Mouse (Mus musculus) cerebellum, adult 9-11 months (tissue): ENCODE data around the gene Slc39a1.
"Not testable (repeated sequence)": the region's sequence is repeated elsewhere in the genome, so short reads cannot be mapped to it uniquely, and the experiment has no call there.

Source experiments
- DNase-seq: peaks from one replicate; pipeline ENCODE4 v3.0.0; 2022

The Slc39a1 gene

DNA sequence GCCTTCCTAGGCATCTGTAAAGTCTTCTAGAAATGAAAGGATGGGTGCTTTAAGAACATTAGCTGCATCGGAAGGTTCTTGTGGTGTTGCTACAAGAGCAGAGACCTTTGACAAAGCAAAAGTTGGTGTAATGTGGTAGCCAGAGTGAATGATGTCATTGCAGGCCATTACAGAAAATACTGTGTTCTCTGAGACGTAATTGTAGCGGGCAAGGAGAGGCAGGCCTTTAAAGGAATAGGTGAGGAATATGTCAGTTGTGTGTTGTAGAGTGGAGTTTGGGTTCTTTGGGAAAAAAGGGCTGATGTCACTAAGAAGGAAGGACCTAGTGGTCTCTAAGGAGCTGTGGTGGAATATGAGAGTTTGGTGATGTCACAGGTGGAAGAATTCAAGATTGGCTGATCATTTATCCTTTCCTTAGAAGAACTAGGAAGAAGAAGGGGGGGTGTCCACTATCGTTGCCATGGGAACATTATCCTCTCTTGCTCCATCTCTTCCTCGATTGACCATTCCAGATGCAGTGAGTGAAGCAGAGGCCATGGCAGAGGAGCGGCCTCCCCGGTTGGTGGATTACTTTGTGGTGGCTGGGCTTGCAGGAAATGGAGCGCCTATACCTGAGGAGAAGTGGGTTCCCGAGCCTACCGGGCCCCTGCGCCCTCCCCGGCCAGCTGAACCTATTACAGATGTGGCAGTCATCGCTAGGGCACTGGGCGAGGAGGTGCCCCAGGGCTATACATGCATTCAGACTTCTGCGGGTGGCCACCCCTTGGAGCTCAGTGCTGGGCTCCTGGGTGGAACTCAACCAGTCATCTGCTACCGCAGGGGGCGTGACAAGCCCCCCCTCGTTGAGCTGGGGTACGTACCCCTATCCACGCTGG lies 19.2 kb downstream of the Slc39a1 start:
- DNase-seq, result peak; percentile 60

DNA sequence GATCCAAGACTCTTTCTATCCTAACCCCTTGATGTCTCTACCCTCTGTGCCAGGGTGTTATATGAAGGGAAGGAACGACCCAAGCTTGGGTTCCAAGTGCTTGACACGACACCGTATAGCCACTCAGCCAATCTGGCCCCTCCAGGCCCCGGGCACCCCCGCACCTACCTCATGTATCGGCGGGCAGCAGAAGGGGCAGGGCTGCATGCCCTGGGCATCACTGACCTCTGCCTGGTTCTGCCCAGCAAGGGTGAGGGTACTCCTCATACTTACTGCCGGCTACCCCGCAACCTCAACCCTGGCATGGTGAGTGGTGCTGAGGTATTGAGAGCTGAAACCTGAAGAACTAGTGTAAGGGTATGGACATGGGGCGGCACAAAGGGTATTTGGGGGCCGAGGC lies 20.2 kb downstream of the Slc39a1 start:
- DNase-seq, result peak; percentile 27

DNA sequence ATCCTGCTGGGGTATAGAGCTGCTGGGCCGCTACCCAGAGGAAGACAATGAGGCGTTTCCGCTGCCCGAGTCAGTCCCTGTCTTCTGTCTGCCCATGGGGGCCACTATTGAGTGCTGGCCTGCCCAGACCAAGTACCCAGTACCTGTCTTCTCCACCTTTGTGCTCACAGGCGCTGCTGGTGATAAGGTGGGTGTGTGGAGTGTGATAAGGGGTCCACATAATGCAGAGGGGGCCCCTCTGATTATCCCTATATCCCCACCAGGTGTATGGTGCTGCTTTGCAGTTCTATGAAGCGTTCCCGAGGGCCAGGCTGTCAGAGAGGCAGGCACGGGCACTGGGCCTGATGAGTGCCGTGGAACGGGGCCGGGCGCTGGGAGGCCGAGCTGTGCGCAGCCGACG lies 21.0 kb downstream of the Slc39a1 start:
- DNase-seq, result peak; percentile 32

DNA sequence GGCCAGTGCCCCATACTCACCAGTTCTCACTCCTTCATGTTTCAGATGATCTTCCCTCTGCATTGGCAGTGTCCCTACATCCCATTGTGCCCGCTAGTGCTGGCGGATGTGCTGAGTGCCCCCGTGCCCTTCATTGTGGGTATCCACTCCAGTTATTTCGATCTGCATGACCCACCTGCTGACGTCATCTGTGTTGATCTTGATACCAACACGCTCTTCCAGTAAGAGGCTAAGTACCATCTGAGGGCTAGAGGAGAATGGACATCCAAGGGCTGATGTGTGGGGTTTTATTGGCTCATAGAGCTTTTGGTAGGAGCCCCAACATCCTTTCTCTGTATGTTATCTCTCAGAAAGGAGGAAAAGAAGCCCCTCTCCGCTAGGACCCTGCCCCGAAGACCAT lies 22.8 kb downstream of the Slc39a1 start:
- DNase-seq, result peak; percentile 28

DNA sequence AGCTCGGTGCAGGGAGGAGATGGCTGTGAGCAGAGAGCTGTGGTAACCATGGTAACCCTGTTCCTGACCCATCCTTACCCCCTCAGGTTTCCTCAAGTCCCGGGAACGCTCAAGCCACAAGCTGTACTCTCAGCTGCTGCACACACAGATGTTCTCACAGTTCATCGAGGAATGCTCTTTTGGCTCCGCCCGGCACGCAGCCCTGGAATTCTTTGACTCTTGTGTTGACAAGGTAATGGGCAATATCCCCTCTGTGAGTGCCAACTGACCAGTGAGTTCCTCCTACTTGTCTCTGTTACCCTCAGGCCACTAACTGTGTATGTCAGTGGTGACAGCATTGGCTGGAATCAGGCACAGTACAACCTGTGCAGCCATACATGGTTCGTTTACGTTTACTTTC lies 24.2 kb downstream of the Slc39a1 start:
- DNase-seq, result peak; percentile 18

DNA sequence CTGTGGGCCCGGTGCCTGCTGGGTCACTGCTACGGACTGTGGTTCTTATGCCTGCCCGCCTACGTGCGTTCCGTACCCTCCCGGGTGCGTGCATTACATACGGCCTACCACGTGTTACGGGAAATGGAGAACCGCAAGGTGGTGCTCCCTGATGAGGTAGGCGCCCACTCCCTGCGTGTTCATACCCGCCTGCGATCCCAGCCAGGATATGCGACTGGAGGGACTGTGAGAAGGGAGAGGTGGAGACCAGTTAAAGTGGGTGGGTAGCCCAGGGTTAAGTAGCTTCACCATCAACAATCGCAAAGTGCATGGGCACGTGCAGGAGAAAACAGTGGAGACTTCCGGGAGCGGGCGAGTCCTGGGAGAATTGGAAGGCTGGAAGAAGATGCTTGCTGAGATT lies 25.9 kb downstream of the Slc39a1 start:
- DNase-seq, result peak; percentile 40

DNA sequence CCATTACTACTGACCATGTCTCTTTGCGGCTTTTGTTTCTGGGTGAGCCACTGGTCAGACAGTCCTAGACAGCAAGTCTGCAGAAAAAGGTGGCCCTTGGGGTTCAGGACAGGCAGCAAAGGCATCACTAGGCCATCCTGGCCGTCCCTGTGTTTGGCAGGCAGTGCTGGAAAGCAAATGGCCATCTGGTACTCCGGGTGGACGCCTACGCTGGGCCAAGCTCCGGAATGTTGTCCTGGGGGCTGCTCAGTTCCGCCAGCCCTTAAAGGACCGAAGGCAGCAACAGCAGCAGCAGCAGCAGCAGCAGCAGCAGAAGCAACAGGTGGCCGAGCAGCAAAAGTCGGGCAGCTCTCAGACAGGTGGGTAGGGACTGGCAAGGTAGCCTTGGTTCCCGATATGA lies 27.3 kb downstream of the Slc39a1 start:
- peak; percentile 86 for DNase-seq

DNA sequence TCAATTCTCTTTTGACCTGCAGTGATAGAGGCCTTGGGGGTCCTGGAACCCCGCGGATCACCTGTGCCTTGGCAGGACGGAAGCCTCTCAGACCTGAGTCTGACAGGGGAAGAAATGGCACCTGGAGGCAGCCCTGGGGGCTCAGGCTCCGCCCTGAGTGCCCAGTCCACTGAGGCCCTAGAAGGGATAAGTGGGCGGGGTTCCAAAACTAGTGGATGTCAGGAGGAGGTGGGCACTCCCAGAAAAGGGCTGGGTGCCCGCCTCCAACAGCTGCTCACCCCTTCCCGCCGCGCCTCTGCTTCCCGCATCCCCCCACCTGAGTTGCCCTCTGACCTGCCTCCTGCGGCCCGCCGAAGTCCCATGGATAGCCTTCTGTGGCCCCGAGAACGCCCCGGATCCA lies 28.9 kb downstream of the Slc39a1 start:
- peak; percentile 72 for DNase-seq

DNA sequence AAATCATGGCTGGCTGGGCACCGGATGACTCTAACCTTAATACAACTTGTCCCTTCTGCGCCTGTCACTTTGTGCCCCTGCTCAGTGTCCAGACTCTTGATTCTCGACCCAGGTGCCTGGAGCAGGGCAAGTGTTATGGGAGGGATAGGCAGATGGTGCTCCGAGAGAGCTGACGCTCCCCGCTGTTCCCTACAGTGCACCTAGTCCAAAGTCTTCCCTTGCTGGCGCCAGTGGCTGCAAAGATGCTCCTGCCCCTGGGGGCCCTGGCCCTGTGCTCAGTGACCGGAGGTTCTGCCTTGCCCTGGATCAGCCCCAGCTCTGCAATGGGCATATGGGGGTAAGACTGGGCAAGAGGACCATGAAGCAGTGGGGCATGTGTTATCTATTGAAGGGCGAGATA lies 29.8 kb downstream of the Slc39a1 start:
- peak; percentile 95 for DNase-seq

DNA sequence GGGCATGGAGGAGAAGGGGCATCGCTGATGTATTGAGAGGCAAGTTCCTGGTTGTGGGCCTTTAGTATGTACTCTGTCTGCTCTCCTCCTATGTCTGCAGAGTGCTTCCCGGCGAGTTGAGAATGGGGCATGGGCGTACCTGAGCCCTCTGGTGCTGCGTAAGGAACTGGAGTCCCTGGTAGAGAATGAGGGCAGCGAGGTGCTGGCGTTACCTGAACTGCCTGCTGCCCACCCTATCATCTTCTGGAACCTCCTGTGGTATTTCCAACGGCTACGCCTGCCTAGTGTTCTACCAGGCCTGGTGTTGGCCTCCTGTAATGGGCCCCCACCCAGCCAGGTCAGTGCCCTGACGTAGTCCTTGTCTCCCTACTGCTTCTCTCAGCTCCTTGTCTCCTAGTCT lies 30.2 kb downstream of the Slc39a1 start:
- no peak for DNase-seq

DNA sequence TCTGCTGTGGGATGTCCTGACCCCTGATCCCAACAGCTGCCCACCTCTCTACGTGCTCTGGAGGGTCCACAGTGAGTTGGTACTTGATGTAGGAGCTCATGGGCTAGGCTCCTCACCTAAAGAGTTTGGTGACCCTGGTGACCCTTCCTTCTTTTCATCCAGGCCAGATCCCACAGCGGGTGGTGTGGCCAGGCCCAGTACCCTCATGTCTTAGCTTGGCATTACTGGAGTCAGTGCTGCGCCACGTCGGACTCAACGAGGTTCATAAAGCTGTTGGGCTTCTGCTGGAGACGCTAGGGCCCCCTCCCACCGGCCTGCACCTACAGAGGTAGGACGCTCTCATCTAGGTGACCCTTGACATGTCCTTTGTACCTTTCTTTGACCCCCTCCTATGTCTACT lies 31.2 kb downstream of the Slc39a1 start:
- DNase-seq, result peak; percentile 55

DNA sequence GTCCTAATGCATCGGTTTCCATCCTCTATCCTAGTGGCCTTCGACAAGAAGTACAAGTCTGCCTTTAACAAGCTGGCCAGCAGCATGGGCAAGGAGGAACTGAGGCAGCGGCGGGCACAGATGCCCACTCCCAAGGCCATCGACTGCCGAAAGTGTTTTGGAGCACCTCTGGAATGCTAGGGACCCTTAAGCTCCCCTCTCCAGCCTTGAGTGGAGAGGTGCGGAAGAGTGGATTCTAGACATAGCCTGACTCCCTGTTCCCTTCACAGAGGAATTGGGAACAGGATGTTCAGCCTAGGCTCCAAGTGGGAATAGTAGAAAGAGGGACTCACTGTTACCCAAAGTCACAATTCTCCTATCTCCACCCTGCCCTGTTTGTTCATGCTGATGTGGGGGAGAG lies 31.8 kb downstream of the Slc39a1 start:
- peak; percentile 23 for DNase-seq

DNA sequence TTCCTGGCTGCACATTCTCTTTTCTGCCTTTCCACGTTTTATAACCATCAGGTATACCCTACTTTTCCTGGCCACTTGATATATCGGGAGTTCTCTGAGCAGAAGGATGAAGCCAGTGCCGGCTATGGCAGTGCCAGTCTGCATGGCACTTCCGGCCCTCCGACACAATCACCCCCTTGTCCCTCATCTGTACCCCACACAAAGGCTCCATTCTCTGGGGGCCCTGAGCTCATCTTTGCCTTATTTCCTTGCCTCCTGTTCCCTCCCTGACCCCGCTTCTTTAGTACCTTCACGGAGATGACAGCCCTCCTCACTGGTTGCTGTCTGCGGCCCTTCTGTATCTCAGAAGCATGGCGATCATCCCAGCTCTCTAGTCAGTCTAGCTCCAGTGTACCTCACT lies 32.7 kb downstream of the Slc39a1 start:
- DNase-seq, result peak; percentile 27

DNA sequence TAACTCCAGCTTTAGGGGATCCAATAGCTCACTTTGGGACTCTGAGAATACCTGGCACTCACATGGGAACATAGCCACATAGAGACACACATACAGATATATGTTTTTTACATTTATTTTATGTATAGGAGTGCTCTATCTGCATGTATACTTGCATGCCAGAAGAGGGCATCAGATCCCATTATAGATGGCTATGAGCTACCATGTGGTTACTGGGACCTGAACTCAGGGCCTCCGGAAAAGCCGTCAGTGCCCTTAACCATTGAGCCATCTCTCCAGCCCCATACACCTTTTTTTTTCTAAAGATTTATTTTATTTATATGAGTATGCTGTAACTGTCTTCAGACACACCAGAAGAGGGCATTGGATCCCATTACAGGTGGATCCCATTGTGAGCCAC lies 36.2 kb downstream of the Slc39a1 start:
- DNase-seq, result no peak

DNA sequence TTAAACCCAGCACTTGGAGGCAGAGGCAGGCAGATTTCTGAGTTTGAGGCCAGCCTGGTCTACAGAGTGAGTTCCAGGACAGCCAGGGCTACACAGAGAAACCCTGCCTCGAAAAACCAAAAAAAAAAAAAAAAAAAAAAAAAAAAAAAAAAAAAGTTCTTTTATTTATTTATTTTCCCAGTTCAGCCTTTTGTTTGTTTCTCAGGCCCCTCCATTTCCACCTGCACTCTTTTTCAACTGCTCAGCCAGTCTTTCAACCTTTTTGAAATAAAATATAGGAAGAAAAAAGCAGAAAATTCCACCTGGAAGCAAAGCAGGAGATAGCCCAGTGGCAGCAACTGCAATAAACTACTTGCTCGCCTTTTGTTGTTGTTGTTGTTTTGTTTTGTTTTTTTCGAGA lies 41.4 kb downstream of the Slc39a1 start:
- not testable (repeated sequence) for DNase-seq

DNA sequence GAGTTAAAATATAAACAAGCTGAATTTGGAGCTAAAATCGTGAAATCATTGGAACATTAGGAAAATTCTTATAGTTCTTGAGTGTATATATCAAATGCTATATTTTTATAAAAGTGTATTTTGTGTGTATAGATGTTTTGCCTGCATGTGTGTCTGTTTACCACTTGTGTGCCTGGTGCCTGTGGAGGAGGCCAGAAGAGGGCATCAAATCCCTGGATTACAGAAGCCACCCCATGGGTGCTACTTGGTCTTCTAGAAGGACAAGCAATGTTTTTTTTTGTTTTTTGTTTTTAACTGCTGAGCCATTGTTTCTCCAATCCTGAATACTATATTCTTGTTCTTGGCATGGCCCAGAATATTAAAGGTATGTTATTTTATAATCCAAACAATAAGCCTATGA lies 42.6 kb downstream of the Slc39a1 start:
- no peak for DNase-seq

DNA sequence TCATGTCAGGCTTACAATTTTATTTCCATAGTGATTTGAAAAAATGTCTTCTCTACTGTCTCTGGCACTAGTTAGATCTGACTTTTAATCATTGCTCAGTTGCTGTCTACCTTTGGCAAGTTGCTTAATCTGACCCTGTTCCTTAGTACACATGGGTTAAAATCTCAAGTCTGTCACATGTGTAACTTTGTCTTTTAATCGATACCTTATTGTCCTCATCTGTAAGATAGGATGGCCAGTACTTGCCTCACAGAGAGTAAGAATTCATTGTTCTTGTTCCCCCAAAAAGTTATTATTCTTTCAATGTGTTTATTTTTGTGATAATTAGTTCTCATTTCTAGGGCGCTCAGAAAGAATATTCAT lies 44.0 kb downstream of the Slc39a1 start:
- no peak for DNase-seq

DNA sequence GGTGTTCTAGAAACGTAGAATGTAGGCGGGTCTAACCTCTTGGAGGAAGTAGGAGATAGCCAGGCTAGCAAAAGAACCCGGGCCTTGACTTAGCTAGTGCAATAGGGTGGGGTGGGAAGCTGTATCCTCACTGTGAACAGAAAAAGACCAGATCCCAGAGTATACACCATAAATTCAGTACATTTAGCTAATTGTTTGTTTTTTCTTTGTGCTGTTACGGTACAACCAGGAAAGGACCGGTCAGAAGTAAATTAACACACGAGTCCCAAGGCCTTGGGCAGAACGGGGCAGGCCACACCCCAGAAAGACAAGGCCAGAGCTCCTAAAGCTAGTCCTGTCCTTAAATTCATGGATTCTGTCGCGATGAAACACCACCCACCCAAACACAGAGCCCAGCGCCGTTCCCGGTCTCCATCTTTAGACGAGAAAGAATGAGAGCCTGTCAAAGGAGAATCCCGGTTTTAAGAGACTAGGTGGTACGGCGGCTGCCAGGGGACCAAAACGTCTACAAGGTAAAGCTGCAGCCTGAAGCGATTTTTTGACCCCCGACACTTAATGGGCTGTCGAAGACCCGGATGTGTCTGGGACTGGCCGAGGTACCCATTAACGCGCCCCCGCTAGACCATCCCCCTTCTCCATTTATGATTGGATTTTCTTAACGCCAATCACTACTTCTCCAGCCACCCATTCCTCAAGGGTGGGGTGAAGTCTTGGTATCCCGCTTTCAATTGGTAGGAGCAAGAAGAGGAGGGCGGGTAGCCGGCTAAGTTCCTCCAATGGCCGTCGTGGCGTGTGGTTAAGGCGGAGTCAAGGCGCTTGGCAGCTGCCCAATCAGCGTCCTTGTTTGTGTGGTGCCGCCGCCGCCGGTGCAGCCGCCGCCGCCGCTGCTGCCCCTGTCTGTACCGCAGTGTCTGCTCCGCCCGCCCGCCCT lies 44.6 kb downstream of the Slc39a1 start, which contains the start of gene Gatad2b:
TSS of gene Gatad2b (plus strand) at position 834 of the 931 bp plus-strand sequence.
- peak; percentile 100 for DNase-seq

DNA sequence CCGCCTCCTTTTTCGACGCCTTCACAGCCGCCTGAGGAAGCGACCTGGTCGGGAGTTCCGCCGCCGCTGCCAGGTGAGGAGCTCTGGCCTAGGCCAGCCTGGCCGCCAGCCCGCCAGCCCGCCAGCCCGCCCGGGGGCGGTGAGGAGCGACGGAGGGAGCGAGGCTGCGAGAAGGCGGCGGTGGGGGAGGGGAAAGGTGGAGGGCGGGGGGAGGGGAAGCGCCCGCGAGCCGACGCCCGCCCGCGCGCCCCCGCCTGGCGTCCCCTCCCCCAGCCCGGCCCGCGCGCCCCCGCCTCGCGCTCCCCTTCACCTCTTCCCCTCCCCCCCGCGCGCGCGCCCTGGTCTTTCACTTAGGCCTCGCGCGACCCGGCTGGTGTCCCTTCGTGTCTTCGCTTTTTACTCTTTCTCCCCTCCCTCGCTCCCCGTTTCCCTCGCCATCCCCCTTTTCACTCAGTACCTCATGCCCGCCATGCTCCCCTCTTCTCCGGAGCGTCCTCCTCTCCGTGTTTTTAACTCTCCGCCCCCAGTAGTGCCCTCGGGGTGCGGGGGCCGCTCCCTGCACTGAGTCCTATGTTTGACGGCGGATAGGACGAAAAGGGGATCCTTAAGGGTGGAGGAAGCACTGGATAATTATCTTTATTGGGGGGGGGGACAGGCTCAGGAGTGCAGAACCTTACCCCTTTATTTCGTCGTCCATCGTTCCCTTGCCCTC lies 45.5 kb downstream of the Slc39a1 start:
- DNase-seq, result peak; percentile 74

DNA sequence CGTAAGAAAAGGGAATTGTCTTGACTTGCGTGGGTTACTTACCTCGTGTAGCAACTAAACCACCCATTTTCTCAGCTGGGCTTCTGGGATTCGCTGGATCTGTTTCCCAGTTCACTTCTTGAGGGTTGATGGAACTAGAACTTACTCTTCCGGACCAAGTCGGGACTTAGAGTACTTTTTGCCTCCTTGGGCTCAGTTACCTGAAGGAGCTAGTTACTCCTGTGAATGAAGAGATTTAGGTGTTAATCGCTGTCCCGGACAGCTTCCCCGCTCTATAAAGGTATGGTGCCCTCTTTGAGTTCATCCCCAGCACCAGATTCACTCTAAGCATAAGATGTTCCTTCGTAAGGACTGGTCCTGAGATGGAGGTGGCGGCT lies 46.1 kb downstream of the Slc39a1 start:
- peak; percentile 43 for DNase-seq

DNA sequence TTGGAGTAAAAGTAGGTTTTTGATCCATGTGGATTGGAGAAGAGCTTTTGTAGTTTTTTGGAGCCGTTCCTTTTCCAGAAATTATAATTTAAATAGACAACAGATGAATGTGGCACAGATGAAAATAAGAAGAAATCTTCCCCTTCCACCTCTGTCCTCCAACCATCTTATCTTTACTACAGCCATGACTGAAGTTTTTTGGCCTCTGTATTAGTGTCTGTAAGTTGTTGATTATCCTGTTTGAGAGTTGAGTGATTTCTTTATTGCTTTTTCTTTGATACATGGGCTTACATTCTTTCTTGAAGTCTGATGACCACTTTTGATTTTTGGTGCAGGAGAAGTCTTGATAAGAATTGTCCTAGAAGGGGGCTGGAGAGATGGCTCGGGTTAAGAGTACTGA lies 46.7 kb downstream of the Slc39a1 start:
- no peak for DNase-seq
